Mouse (Mus musculus): ENCODE data around the gene Prf1. TPM values are rescaled to one million over a fixed set of nuclear protein-coding genes. Genes with fewer than 3 reads are reported as not detected.

Gene Prf1
- polyA plus RNA-seq, 1 experiment from 2014 or later: not detected

DNA sequence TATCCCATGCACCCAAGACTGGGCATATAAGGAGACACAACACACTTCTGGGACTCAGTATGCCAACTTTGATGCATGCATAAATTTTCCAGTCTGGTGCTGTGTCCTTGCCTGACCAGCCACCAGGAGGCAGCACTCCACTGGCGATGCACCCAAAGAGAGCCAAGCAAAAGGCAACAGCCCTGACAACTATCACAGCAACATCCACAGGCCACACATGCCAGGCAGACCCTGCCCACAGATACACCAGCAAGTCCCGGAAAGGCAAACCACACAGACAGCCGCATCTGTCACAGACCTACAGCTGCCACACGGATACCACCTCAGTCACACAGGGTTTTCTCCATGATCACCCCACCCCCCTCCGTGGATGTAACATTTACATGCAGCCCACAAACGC is 43.9 kb downstream of the Prf1 start:
- WGBS: 66% methylated on average over 6 of the region's 6 CpGs
- H3K27ac ChIP-seq: no peak overlapping the region
- 0 out of 2 replicates have a peak, but pooled peaks cover 14% of the 10 kb centered on the region for H3K36me3 ChIP-seq
- ATAC-seq (ENCODE audit: insufficient number of reproducible peaks, insufficient read depth, low FRiP score, low TSS enrichment): no peak
- H3K9ac ChIP-seq: no peak overlapping the region
- no peaks in the 10 kb centered on the region for H3K9me3 ChIP-seq
- H3K27me3 ChIP-seq: no peaks in the 10 kb centered on the region
- no peak overlapping the region for H3K4me2 ChIP-seq (replicated peaks)
- peaks cover 4% of the 10 kb centered on the region; the same call in 1 of the 2 replicates for H3K4me1 ChIP-seq
- H3K4me3 ChIP-seq: no peak overlapping the region

DNA sequence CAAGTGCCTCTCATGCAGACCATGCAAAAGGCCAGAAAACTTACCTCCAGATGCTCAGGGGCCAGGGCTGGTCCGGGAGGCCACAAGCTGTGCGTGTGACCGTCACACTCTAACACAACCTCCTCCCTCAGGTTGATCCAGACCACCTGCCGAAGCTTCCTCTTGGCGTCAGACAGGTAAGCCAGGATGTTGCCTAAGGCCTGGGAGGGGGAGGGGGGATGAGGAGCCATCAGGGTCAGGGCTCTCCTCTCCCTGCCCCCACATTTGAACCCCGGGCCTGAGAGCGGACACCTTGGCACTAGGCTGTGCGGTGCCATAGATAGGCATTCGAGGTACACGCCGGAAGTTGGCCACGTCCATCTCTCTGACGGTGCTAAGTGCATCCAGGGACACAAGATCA is 45.1 kb downstream of the Prf1 start:
- WGBS: 87% methylated on average over 13 of the region's 13 CpGs
- Histone ChIP-seq H3K4me2 (replicated peaks) (no peak overlapping the region), H3K9me3 (no peaks in the 10 kb centered on the region), H3K36me3 (0 out of 2 replicates have a peak, but pooled peaks cover 12% of the 10 kb centered on the region), H3K27ac (no peak overlapping the region), H3K27me3 (no peaks in the 10 kb centered on the region), H3K9ac (no peak overlapping the region), H3K4me3 (no peak overlapping the region), H3K4me1 (peaks cover 9% of the 10 kb centered on the region; the same call in 1 of the 2 replicates)
- no peak for ATAC-seq (ENCODE audit: insufficient number of reproducible peaks, insufficient read depth, low FRiP score, low TSS enrichment)

DNA sequence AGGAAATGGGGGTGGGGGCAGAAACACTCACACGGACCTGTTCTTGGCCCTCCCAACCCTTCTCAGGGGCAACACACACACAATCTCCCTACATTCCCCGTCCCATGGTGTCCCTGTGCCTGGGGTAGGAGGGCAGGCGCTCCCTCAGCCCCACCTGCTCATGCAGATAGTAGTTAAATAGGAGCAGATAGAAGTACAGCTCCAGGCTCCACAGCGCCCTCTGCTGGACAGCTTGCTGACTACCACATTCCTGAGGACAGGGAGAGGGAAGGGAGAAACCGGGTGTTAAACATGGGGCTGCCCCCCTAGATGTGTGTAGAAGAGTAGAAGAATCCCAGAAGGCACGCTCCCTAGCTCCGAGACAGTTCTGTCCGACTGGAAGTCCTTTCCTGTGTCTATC is 46.3 kb downstream of the Prf1 start:
- peaks cover 12% of the 10 kb centered on the region; the same call in 1 of the 2 replicates for H3K36me3 ChIP-seq
- ATAC-seq (ENCODE audit: insufficient number of reproducible peaks, insufficient read depth, low FRiP score, low TSS enrichment): no peak
- WGBS: 61% methylated on average over 8 of the region's 8 CpGs

DNA sequence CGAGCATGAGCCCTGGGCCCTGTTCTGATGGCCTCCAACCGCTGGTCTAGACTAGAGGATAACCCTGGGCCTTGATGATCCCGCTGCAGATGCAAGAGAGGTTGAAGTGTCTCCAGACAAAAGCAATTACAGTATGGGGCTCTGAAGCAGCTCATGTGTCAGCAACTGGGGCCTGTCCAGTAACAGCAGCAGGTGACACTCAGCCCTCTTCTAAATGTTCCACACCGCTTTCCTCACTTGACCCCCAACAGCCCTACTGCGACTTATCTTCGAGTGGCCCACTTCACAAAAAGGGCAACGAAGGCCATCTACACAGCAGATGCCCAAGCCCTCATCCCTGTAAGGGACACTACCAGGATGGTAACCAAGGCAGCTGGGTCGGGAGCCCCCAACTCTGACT is 47.5 kb downstream of the Prf1 start:
- Histone ChIP-seq H3K4me2 (replicated peaks) (no peak overlapping the region), H3K27me3 (no peaks in the 10 kb centered on the region), H3K9ac (no peak overlapping the region), H3K4me3 (no peak overlapping the region), H3K4me1 (peaks cover 9% of the 10 kb centered on the region; the same call in 1 of the 2 replicates), H3K27ac (no peak overlapping the region), H3K9me3 (peaks cover 3% of the 10 kb centered on the region; the same call in 1 of the 2 replicates), H3K36me3 (peaks cover 24% of the 10 kb centered on the region)
- no peak for ATAC-seq (ENCODE audit: insufficient number of reproducible peaks, insufficient read depth, low FRiP score, low TSS enrichment)
- WGBS: 83% methylated on average over 8 of the region's 8 CpGs

More for the DNA sequence above, 46.3 kb downstream of the Prf1 start:
- Histone ChIP-seq H3K4me2 (replicated peaks) (no peak overlapping the region), H3K9me3 (no peaks in the 10 kb centered on the region), H3K4me1 (peaks cover 9% of the 10 kb centered on the region; the same call in 1 of the 2 replicates), H3K9ac (no peak overlapping the region), H3K27ac (no peak overlapping the region), H3K27me3 (no peaks in the 10 kb centered on the region), H3K4me3 (no peak overlapping the region)

DNA sequence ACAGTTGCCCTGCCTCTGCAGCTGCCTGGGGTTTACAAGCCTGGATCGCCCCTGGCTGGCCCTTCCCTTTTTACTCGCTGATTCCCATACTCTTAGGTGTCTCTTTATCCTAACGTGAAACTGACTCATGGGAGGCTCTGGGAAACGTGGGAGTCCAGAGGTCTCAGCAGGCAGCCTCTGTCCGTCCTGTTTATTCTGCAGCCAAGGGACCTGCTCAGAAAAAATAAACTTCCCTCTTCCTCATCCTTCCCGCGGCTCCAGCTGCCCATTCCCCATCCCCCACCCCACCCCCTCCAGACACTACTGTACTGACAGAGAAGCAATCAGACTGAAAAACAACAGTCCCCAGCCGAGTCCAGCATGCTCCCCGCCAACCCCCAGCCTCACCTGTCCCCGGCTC is 48.7 kb downstream of the Prf1 start:
- H3K27me3 ChIP-seq: no peaks in the 10 kb centered on the region
- WGBS: 25% methylated on average over 10 of the region's 10 CpGs
- peaks cover 33% of the 10 kb centered on the region for H3K36me3 ChIP-seq
- H3K27ac ChIP-seq: 0 out of 2 replicates have a peak overlapping the region, but pooled peaks have one; percentile 30
- no peak for ATAC-seq (ENCODE audit: insufficient number of reproducible peaks, insufficient read depth, low FRiP score, low TSS enrichment)
- no peak overlapping the region for H3K9ac ChIP-seq
- H3K9me3 ChIP-seq: peaks cover 3% of the 10 kb centered on the region; the same call in 1 of the 2 replicates
- no peak overlapping the region for H3K4me2 ChIP-seq (replicated peaks)
- no peak overlapping the region for H3K4me3 ChIP-seq
- H3K4me1 ChIP-seq: peaks cover 9% of the 10 kb centered on the region; the same call in 1 of the 2 replicates

DNA sequence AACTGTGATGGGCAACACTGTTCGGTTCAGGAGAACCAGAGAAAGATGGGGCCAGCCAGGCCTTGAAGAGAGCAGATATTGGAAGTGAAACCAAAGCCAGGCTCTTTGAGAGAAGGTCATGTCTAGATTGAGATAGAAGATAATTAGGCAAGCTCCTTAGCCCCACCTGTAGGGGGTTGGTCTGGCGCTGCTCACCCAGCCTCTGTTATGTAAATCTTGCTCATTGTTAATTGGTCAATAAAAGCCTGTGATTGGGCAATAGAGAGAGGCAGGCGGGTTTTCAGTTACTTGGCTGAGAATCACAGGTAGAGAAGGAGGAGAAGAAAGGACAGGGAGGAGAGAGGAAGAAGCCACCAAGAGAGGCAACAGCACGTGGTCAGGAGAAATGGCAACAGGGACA is 53.6 kb downstream of the Prf1 start:
- no peak for ATAC-seq (ENCODE audit: insufficient number of reproducible peaks, insufficient read depth, low FRiP score, low TSS enrichment)
- 69% methylated on average over 4 of the region's 4 CpGs for WGBS
- Histone ChIP-seq H3K27me3 (no peaks in the 10 kb centered on the region), H3K9me3 (peaks cover 3% of the 10 kb centered on the region; the same call in 1 of the 2 replicates), H3K36me3 (peaks cover 32% of the 10 kb centered on the region), H3K9ac (no peak overlapping the region), H3K27ac (no peak overlapping the region), H3K4me2 (replicated peaks) (no peak overlapping the region), H3K4me3 (no peak overlapping the region), H3K4me1 (peaks cover 7% of the 10 kb centered on the region; the same call in 1 of the 2 replicates)

Other genes starting within 250 kb of the Prf1 start
- 11.8 and 12.8 TPM in 2 replicates for gene Pcbd1, start 208.5 kb upstream of the Prf1 start, polyA plus RNA-seq (2016; fragmentation: Nextera tagmentation; extraction: Ambion mirVana)
- gene Sgpl1, start 150.1 kb upstream of the Prf1 start, polyA plus RNA-seq (2016; fragmentation: Nextera tagmentation; extraction: Ambion mirVana): 91.5 and 92.5 TPM in 2 replicates
- gene Tbata, start 125.9 kb upstream of the Prf1 start, polyA plus RNA-seq (2016; fragmentation: Nextera tagmentation; extraction: Ambion mirVana): not detected in 2 replicates
- gene Adamts14, start 24.4 kb upstream of the Prf1 start, polyA plus RNA-seq (2016; fragmentation: Nextera tagmentation; extraction: Ambion mirVana): 1.2 and 1.5 TPM in 2 replicates
- gene Pald1, start 85.7 kb downstream of the Prf1 start, polyA plus RNA-seq (2016; fragmentation: Nextera tagmentation; extraction: Ambion mirVana): 26.7 and 28.6 TPM in 2 replicates
- gene Nodal, start 120.1 kb downstream of the Prf1 start, polyA plus RNA-seq (2016; fragmentation: Nextera tagmentation; extraction: Ambion mirVana): 0.10 TPM in 1 of 2 replicates, not detected in the other
- 60.4 and 64.9 TPM in 2 replicates for gene Eif4ebp2, start 154.8 kb downstream of the Prf1 start, polyA plus RNA-seq (2016; fragmentation: Nextera tagmentation; extraction: Ambion mirVana)
- 10.9 and 12.7 TPM in 2 replicates for gene Lrrc20, start 178.0 kb downstream of the Prf1 start, polyA plus RNA-seq (2016; fragmentation: Nextera tagmentation; extraction: Ambion mirVana)